Mouse (Mus musculus) testis, adult 2 months (tissue): ENCODE measurements around the gene Snapc4. TPM values are rescaled to one million over a fixed set of nuclear protein-coding genes. Genes with fewer than 3 reads are reported as not detected.
"Not testable (repeated sequence)": the region's sequence is repeated elsewhere in the genome, so short reads cannot be mapped to it uniquely, and the experiment has no call there.

Source experiments
- H3K27ac ChIP-seq: fragments of 200-500 bp; 2 replicates; pipeline ENCODE4 v1.5.1; 2012; ENCODE audit warnings: low read depth, low read length; ENCODE audit not compliant: control insufficient read depth, insufficient read depth
- H3K27me3 ChIP-seq: fragments of 200-500 bp; 2 replicates; pipeline ENCODE4 v1.6.1; 2012; ENCODE audit warnings: mild to moderate bottlenecking, low read length, moderate library complexity; ENCODE audit not compliant: control insufficient read depth, insufficient read depth
- H3K36me3 ChIP-seq: fragments of 200-500 bp; 2 replicates; pipeline ENCODE4 v1.6.1; 2012; ENCODE audit warnings: mild to moderate bottlenecking, low read length; ENCODE audit not compliant: control insufficient read depth, insufficient read depth
- H3K4me1 ChIP-seq: fragments of 200-500 bp; 2 replicates; pipeline ENCODE4 v1.6.1; 2012; ENCODE audit warnings: low read length; ENCODE audit not compliant: control insufficient read depth, insufficient read depth
- H3K4me3 ChIP-seq: fragments of 200-500 bp; 2 replicates; pipeline ENCODE4 v1.5.1; 2012; ENCODE audit warnings: low read depth, mild to moderate bottlenecking, low read length, moderate library complexity, mixed read lengths; ENCODE audit not compliant: control insufficient read depth
- CTCF ChIP-seq: fragments of 200-500 bp; IDR thresholded peaks from 2 replicates; pipeline ENCODE4 v1.5.1; 2012; ENCODE audit warnings: low read depth, mild to moderate bottlenecking, inconsistent platforms, low read length, moderate library complexity; ENCODE audit not compliant: control insufficient read depth, insufficient read depth, insufficient replicate concordance
- POLR2A ChIP-seq: fragments of 200-500 bp; IDR thresholded peaks from 2 replicates; pipeline ENCODE4 v1.6.1; 2012; ENCODE audit warnings: low read depth, mild to moderate bottlenecking, inconsistent platforms, low read length, moderate library complexity; ENCODE audit not compliant: control insufficient read depth
- polyA plus RNA-seq: library from polyadenylated mRNA; depleted of rRNA; stranded (reverse); fragments of >200 nt; gene quantifications from 2 replicates; pipeline ENCODE4 v1.2.3, GENCODE M21; 2012

Gene Snapc4
- polyA plus RNA-seq, 1 experiment = 20.2 TPM

- Histone ChIP-seq H3K27me3 (no peaks in the 10 kb centered on the region), H3K4me3 (no peak overlapping the region), H3K36me3 (no peaks in the 10 kb centered on the region; the same call in none of the 2 replicates), H3K4me1 (no peaks in the 10 kb centered on the region; the same call in 1 of the 2 replicates), H3K27ac (no peak overlapping the region)
- TF ChIP-seq POLR2A (peak; percentile 17; the same call in 1 of the 2 replicates), CTCF (no peak)
These were observed 19.2 kb upstream of the Snapc4 start for GRCm38 (mm10) chr2:26399647-26400046.

GRCm38 (mm10) chr2:26398978-26399377, 18.5 kb upstream of the Snapc4 start:
- TF ChIP-seq POLR2A (no peak), CTCF (no peak)
- H3K36me3 ChIP-seq = no peaks in the 10 kb centered on the region; the same call in none of the 2 replicates
- H3K4me3 ChIP-seq = no peak overlapping the region
- no peaks in the 10 kb centered on the region for H3K27me3 ChIP-seq
- no peaks in the 10 kb centered on the region; the same call in 1 of the 2 replicates for H3K4me1 ChIP-seq
- H3K27ac ChIP-seq = no peak overlapping the region

GRCm38 (mm10) chr2:26391617-26392016, 11.2 kb upstream of the Snapc4 start:
- no peaks in the 10 kb centered on the region; the same call in none of the 2 replicates for H3K36me3 ChIP-seq
- H3K4me3 ChIP-seq = no peak overlapping the region; the same call in 1 of the 2 replicates
- no peaks in the 10 kb centered on the region for H3K27me3 ChIP-seq
- H3K4me1 ChIP-seq = peaks cover 6% of the 10 kb centered on the region
- TF ChIP-seq POLR2A (no peak), CTCF (no peak)
- H3K27ac ChIP-seq = no peak overlapping the region

GRCm38 (mm10) chr2:26390954-26391353, 10.5 kb upstream of the Snapc4 start:
- TF ChIP-seq CTCF (no peak), POLR2A (no peak)
- Histone ChIP-seq H3K27ac (no peak overlapping the region), H3K36me3 (no peaks in the 10 kb centered on the region; the same call in none of the 2 replicates), H3K4me3 (peak overlapping the region; percentile 48), H3K27me3 (no peaks in the 10 kb centered on the region), H3K4me1 (peaks cover 6% of the 10 kb centered on the region)

GRCm38 (mm10) chr2:26389154-26389690, 8.8 kb upstream of the Snapc4 start, which contains the start of the genes Entr1 and Pmpca:
TSS of gene Entr1 (minus strand) at chr2:26389316.
TSS of gene Pmpca (plus strand) at chr2:26389339.
- Histone ChIP-seq H3K27ac (peak within 1 kb of the TSS; percentile 85), H3K36me3 (no peaks in the 10 kb centered on the region; the same call in none of the 2 replicates), H3K27me3 (no peaks in the 10 kb centered on the region), H3K4me3 (peak within 1 kb of the TSS; percentile 91), H3K4me1 (peaks cover 6% of the 10 kb centered on the region)
- TF ChIP-seq POLR2A = peak; percentile 97
- no peak for TF ChIP-seq CTCF

- TF ChIP-seq CTCF = no peak
- H3K27ac ChIP-seq = peak overlapping the region; percentile 85
- H3K4me3 ChIP-seq = peak overlapping the region; percentile 91
- peaks cover 6% of the 10 kb centered on the region for H3K4me1 ChIP-seq
- no peaks in the 10 kb centered on the region; the same call in none of the 2 replicates for H3K36me3 ChIP-seq
- H3K27me3 ChIP-seq = no peaks in the 10 kb centered on the region
These were observed 8.3 kb upstream of the Snapc4 start for GRCm38 (mm10) chr2:26388682-26389153.

GRCm38 (mm10) chr2:26387713-26388112, 7.3 kb upstream of the Snapc4 start:
- Histone ChIP-seq H3K4me3 (peak overlapping the region; percentile 91), H3K27me3 (no peaks in the 10 kb centered on the region), H3K27ac (no peak overlapping the region), H3K4me1 (peaks cover 6% of the 10 kb centered on the region), H3K36me3 (no peaks in the 10 kb centered on the region; the same call in none of the 2 replicates)
- no peak for TF ChIP-seq POLR2A
- no peak for TF ChIP-seq CTCF

DNA sequence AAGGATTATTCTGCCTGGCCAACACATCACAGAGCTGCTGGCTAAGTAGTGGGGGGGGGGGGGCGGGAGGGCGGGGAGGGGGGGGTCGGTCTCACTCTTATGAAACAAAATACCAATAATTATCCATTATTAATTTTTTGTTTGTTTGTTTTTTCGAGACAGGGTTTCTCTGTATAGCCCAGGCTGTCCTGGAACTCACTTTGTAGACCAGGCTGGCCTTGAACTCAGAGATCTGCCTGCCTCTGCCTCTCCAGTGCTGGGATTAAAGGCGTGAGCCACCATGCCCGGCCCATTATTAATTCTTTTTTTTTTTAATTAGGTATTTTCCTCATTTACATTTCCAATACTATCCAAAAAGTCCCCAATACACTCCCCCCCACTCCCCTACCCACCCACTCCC, 418 bp upstream of the Snapc4 start:
- H3K27me3 ChIP-seq, H3K36me3 ChIP-seq, H3K4me1 ChIP-seq: not testable (repeated sequence)
- Histone ChIP-seq H3K27ac (peak overlapping the region; percentile 81), H3K4me3 (peak overlapping the region; percentile 100)
